Comparison of ENCODE assay signal across 21 mouse cellular contexts in genomic region chr10:40028091-40028490, GRCm38 (mm10). TPM values are rescaled to one million over a fixed set of nuclear protein-coding genes. Genes with fewer than 3 reads are reported as not detected.
"Had no signal": no experiment of that assay in that cellular context is flagged by ENCODE, and none has a peak within 500 bp of the region (broad histone marks: within the 10 kb centered on the region; RNA-seq: fewer than 3 reads in every experiment).

No protein-coding gene starts in this region.

- H3K27me3 ChIP-seq: midbrain, embryonic 15.5 days; neural tube, embryonic 15.5 days had no signal

- H3K27ac ChIP-seq: liver, embryonic 14.5 days; midbrain, embryonic 10.5 days; midbrain, embryonic 12.5 days; midbrain, embryonic 15.5 days; neural tube, embryonic 13.5 days; neural tube, embryonic 15.5 days had no signal

- H3K9me3 ChIP-seq: midbrain, embryonic 15.5 days; neural tube, embryonic 15.5 days had no signal

- ATAC-seq: midbrain, embryonic 15.5 days had no signal

- DNase-seq: lung, adult 18-20 months; retina, postnatal 1 day; right cerebral cortex, adult 18-20 months; right cerebral cortex, postnatal 25 days; right cerebral cortex, postnatal 4 days; spleen, adult 18-20 months; thymus, adult 18-20 months; thymus, postnatal 14 days; thymus, postnatal 36 days had no signal

- H3K9ac ChIP-seq: liver, embryonic 14.5 days; midbrain, embryonic 12.5 days; midbrain, embryonic 15.5 days; neural tube, embryonic 13.5 days; neural tube, embryonic 15.5 days had no signal

- H3K36me3 ChIP-seq: midbrain, embryonic 10.5 days; midbrain, embryonic 12.5 days; midbrain, embryonic 15.5 days; neural tube, embryonic 13.5 days; neural tube, embryonic 15.5 days had no signal

- H3K4me2 ChIP-seq: midbrain, embryonic 12.5 days; midbrain, embryonic 15.5 days; neural tube, embryonic 13.5 days; neural tube, embryonic 15.5 days had no signal

- H3K4me3 ChIP-seq: midbrain, embryonic 10.5 days; midbrain, embryonic 12.5 days; midbrain, embryonic 15.5 days; myocyte; neural tube, embryonic 13.5 days; neural tube, embryonic 15.5 days had no signal

RNA-seq across cellular contexts. Expression of gene Mfsd4b1, which starts 3.0 kb away (rescaled TPM):
- total RNA-seq: megakaryocyte, adult 5-6 weeks; megakaryocyte-erythroid progenitor cell, adult 5-6 weeks had no signal
- polyA plus RNA-seq: midbrain, embryonic 10.5 days; midbrain, embryonic 12.5 days; neural tube, embryonic 11.5 days; small intestine, adult 2 months; stomach, embryonic 14.5 days had no signal

RNA-seq across cellular contexts. Expression of gene Mfsd4b5, which starts 41.6 kb away (rescaled TPM):
- total RNA-seq: megakaryocyte-erythroid progenitor cell, adult 5-6 weeks had no signal
- polyA plus RNA-seq: midbrain, embryonic 10.5 days; midbrain, embryonic 15.5 days; neural tube, embryonic 13.5 days; neural tube, embryonic 15.5 days; stomach, embryonic 14.5 days had no signal
